Mouse (Mus musculus) G1E (cell line): ENCODE measurements around the gene 2410015M20Rik. TPM values are rescaled to one million over a fixed set of nuclear protein-coding genes. Genes with fewer than 3 reads are reported as not detected.
A peak's percentile ranks its signal among the peaks of the same experiment; 100 is the strongest.
"Not testable (repeated sequence)": the region's sequence is repeated elsewhere in the genome, so short reads cannot be mapped to it uniquely, and the experiment has no call there.

ENCODE experiments used
- ATAC-seq: 2 replicates; pipeline ENCODE4 v1.8.0; 2016; ENCODE audit warnings: mild to moderate bottlenecking; ENCODE audit not compliant: insufficient number of reproducible peaks, poor library complexity, low FRiP score, severe bottlenecking; ENCODE audit errors: extremely low read depth
- DNase-seq: peaks from one replicate; pipeline ENCODE4 v3.0.0; 2012; ENCODE audit warnings: low spot score
- H3K27me3 ChIP-seq: 2 replicates; pipeline ENCODE4 v1.6.1; 2012; ENCODE audit warnings: mild to moderate bottlenecking, low read length, inconsistent platforms; ENCODE audit not compliant: insufficient read depth
- H3K36me3 ChIP-seq: replicated peaks from 2 replicates; pipeline ENCODE3; 2012; ENCODE audit warnings: mild to moderate bottlenecking, inconsistent platforms
- H3K4me1 ChIP-seq: 2 replicates; pipeline ENCODE4 v1.6.1; 2012; ENCODE audit warnings: low read depth, low read length, inconsistent platforms, mixed read lengths; ENCODE audit not compliant: insufficient read depth
- H3K4me3 ChIP-seq: 2 replicates; pipeline ENCODE4 v1.5.1; 2012; ENCODE audit warnings: low read depth, mild to moderate bottlenecking, inconsistent platforms, low read length, moderate library complexity, mixed read lengths
- H3K9me3 ChIP-seq: replicated peaks from 2 replicates; pipeline ENCODE4 v1.6.1; 2012; ENCODE audit warnings: inconsistent platforms
- CTCF ChIP-seq: IDR thresholded peaks from 2 replicates; pipeline ENCODE4 v1.5.1; 2012; ENCODE audit warnings: low read depth, low read length, inconsistent platforms, mixed read lengths
- GATA1 ChIP-seq: IDR thresholded peaks from 2 replicates; pipeline ENCODE4 v1.6.1; 2012; ENCODE audit warnings: borderline replicate concordance, low read length, inconsistent platforms, mixed read lengths
- GATA2 ChIP-seq: IDR thresholded peaks from 2 replicates; pipeline ENCODE4 v1.6.1; 2012; ENCODE audit warnings: low read depth, low read length, inconsistent platforms, borderline replicate concordance
- POLR2AphosphoS5 ChIP-seq: IDR thresholded peaks from 2 replicates; pipeline ENCODE4 v1.6.1; 2012; ENCODE audit warnings: low read depth, low read length, inconsistent platforms; ENCODE audit not compliant: insufficient replicate concordance
- TAL1 ChIP-seq: conservative IDR thresholded peaks from 2 replicates; pipeline ENCODE4 v1.6.1; 2012; ENCODE audit warnings: low read depth, low read length, inconsistent platforms, mixed read lengths
- polyA plus RNA-seq: library from polyadenylated mRNA; stranded (reverse); fragments of >175 nt; gene quantifications from 2 replicates; pipeline ENCODE4 v1.2.3, GENCODE M21; 2012
- total RNA-seq, 2 experiments: library from RNA; stranded (forward) in 1 of 2; stranded (reverse) in 1 of 2; fragments of 200-1000 nt in 1 of 2; fragments of >200 nt in 1 of 2; fragmentation: Nextera tagmentation in 1 of 2; gene quantifications; 2 replicates each; pipeline ENCODE4 v1.2.3; 2014 to 2017

The 2410015M20Rik gene
- total and polyA plus RNA-seq, 3 experiments = 42.8 to 377 (median 101) TPM

DNA sequence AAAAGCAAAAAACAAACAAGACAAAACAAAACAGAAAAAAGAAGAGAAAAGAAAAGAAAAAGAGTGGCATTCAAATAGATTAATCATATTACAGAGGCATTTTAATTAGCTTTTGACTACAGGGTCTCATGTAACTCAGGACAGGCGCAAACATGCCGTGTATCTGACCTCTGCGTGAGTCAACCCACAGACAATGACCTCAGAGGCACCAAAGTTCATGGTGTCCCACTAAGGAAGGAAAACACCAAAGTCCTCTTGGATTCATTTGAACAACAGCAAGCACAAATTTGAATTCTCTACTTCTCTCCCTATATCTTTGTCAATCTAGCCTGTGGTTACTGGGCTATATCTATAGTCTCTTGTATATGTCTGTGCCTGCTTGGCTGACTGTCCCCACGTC is 33.7 kb upstream of the 2410015M20Rik start:
- Histone ChIP-seq H3K4me3 (no peak overlapping the region), H3K36me3 (no peaks in the 10 kb centered on the region), H3K9me3 (no peaks in the 10 kb centered on the region), H3K27me3 (peaks cover 53% of the 10 kb centered on the region), H3K4me1 (no peaks in the 10 kb centered on the region)
- TF ChIP-seq POLR2AphosphoS5 (no peak), GATA1 (no peak), GATA2 (no peak)
- DNase-seq (no peak), ATAC-seq (no peak)

DNA sequence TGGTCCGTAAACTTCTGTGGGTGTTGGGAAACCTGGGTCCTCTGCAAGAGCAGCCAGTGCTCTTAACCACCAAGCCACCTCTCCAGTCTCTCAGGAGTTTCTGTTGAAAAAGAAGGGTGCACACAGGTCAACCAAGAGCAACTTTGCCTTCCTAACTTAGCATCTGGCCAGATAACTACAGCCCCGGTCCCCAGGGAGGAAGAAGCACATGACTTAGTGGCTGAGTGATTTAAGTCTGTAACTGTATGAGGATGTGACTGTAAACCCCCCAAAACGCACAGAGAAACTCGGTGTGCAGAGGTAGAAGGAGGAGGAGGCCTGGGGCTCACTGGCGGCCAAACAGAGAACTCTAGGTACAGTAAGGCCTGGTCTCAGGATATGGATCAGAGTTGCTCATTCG is 24.5 kb upstream of the 2410015M20Rik start:
- no peak for TF ChIP-seq GATA1
- TF ChIP-seq TAL1 = no peak
- TF ChIP-seq CTCF = no peak
- TF ChIP-seq POLR2AphosphoS5 = no peak
- TF ChIP-seq GATA2 = no peak
- H3K27me3 ChIP-seq = peaks cover 62% of the 10 kb centered on the region
- DNase-seq (no peak), ATAC-seq (no peak)
- H3K9me3 ChIP-seq = peaks cover 2% of the 10 kb centered on the region; the same call in 1 of the 2 replicates
- H3K36me3 ChIP-seq = no peaks in the 10 kb centered on the region
- peaks cover 4% of the 10 kb centered on the region for H3K4me1 ChIP-seq
- no peak overlapping the region for H3K4me3 ChIP-seq

DNA sequence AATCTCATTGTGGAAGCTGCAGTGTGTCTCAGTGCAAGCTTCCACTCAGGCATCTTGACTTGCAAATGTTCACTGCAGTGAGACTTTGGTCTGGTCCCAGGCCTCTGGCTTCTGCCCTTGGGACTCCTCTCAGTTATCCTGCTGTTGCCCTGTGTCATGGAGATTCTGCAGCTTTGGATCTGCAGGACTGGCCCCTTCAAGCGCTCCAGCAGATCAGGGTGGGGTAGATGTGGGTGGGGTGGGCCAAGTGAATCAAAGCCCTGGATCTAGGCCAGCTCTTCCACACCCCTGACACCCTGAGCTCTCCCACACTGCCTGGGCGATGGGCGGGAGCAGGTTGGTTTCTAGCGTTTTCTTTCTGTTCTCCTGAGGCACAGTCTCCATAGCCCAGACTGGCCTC is 22.2 kb upstream of the 2410015M20Rik start:
- Histone ChIP-seq H3K9me3 (peaks cover 2% of the 10 kb centered on the region; the same call in 1 of the 2 replicates), H3K36me3 (no peaks in the 10 kb centered on the region), H3K4me3 (no peak overlapping the region), H3K4me1 (peaks cover 19% of the 10 kb centered on the region), H3K27me3 (peaks cover 43% of the 10 kb centered on the region)
- ATAC-seq (no peak), DNase-seq (no peak)
- TF ChIP-seq GATA1 (no peak), GATA2 (no peak), TAL1 (no peak), POLR2AphosphoS5 (no peak), CTCF (no peak)

DNA sequence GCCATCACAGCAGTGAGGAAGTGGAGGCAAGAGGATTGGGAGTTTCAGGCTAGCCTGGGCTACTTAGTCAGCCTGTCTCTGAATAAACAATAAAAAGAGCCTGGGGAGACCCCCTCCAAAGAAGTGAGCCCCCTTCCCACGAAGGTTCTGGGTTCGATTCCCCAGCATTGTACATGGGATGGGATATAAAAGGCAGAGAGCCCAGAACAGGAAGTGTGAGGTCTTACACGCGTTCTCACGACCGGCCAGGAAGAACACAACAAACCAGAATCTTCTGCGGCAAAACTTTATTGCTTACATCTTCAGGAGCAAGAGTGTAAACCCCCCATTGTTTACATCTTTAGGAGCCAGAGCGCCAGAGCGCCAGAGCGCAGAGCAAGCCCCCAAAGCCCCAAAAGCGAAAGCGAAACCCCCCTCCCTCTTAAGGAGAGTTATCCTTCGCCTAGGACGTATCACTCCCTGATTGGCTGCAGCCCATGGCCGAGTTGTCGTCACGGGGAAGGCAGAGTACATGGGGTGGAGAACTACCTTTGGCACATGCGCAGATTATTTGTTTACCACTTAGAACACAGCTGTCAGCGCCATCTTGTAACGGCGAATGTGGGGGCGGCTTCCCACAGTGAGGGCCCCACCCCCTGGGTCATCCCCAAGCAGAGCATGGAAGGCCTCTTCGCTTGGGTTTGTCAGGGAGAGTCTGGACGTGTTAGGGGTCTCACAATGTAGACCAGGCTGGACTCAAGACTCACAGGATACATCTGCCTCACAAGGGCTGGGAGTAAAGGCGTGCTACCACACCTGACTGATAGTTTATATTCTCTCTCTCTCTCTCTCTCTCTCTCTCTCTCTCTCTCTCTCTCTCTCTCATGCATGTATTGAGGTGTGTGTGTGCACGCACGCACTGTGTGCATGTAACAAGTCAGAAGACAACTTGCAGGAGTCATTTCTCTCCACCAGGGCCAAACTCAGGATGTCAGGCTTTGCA is 20.5 kb upstream of the 2410015M20Rik start:
- H3K4me3 ChIP-seq = not testable (repeated sequence)

DNA sequence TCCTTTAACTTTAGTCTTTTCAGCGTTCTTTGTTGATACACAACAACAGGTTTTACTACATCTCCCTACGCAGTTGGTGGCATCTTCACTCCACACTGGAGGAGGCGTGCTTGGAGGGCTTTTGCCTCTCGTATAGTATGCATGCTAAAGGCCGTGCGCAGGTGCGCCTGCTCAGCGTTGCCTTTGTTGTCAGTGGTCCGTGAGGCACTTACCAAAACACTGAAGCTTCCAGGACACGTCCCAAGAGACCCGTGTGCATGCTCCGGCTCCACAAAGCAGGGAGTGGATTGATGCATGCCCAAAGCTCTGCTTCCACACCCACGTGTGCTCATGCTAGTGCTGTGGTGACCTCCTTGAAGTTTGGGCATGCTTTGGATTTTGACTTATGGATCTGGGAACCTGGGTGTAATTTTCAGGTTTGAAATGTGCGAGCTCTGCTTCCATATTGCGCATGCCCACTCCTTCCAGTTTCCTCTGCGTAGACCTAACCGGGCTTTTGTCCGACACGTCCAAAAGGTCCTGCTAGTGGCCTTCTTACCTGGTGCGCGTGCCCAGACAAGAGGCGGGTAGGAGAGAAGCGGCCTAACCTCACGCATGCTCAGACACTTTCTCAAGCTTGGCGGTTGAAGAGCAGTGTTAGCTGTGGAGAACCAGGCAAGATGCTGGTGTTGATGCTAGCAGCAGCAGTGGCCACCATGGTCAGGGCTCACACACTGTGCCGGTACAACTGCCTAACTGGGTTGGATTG is 18.1 kb upstream of the 2410015M20Rik start, which contains the start of gene Catsperd:
Gene Catsperd (plus strand): TSS at position 614 of the 748 bp plus-strand sequence.
- Histone ChIP-seq H3K27me3 (peaks cover 12% of the 10 kb centered on the region), H3K4me1 (peaks cover 45% of the 10 kb centered on the region), H3K36me3 (peaks cover 29% of the 10 kb centered on the region), H3K9me3 (peaks cover 2% of the 10 kb centered on the region; the same call in 1 of the 2 replicates), H3K4me3 (peak within 1 kb of the TSS; percentile 94)
- DNase-seq (peak; percentile 28), ATAC-seq (no peak)
- TF ChIP-seq GATA2 = no peak
- no peak for TF ChIP-seq TAL1
- no peak for TF ChIP-seq POLR2AphosphoS5
- TF ChIP-seq GATA1 = no peak
- TF ChIP-seq CTCF = no peak

More for the DNA sequence above, 20.5 kb upstream of the 2410015M20Rik start:
- not testable (repeated sequence) for DNase-seq, H3K36me3 ChIP-seq, ATAC-seq, H3K9me3 ChIP-seq
- H3K27me3 ChIP-seq = peaks cover 34% of the 10 kb centered on the region
- peaks cover 26% of the 10 kb centered on the region for H3K4me1 ChIP-seq

DNA sequence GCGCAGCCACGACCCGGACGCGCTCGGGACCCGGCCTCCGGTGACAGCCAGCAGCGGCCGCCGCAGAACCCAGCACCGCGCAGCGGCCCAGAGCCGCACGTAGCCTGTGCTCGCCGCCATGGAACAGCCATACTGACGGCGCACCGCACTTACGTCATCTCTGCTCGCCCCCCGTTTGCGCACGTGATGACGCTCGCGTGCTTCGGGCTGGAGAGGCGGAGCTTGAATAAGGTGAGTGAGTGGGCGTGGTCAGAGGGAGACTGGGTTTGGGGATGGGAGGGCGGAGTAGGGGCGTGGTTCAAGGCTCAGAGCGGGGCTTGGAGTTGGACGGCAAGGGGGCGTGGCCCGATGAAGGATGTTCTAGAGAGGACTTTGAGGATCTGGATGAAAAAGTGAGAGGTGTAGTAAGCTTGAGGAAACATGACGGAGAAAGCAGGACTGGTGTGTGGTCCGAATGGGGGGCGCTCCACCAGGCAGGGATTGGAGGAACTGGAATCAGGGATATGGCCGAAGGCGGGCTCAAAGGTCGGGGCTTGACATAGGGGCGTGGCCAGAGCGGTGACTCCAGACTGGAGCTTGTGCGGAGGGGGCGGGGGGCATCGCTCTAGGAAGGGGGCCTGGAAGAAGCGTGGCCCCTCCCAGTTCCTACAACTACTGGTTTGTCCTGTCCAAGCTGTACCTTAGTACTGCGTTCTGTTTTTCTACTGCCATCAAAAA is 17.3 kb upstream of the 2410015M20Rik start, which contains the start of gene Lonp1:
Gene Lonp1 (minus strand): TSS at position 134 of the 717 bp plus-strand sequence.
- peak; percentile 84 for ATAC-seq
- H3K36me3 ChIP-seq = peaks cover 37% of the 10 kb centered on the region
- DNase-seq = peak; percentile 81
- peaks cover 7% of the 10 kb centered on the region for H3K27me3 ChIP-seq
- H3K4me1 ChIP-seq = peaks cover 46% of the 10 kb centered on the region
- peak within 1 kb of the TSS; percentile 94 for H3K4me3 ChIP-seq
- TF ChIP-seq TAL1 = no peak
- no peak for TF ChIP-seq POLR2AphosphoS5
- TF ChIP-seq GATA1 = no peak
- no peak for TF ChIP-seq CTCF
- TF ChIP-seq GATA2 = no peak
- peaks cover 2% of the 10 kb centered on the region; the same call in 1 of the 2 replicates for H3K9me3 ChIP-seq
